Mouse (Mus musculus) thymus, adult 2 months (tissue): ENCODE data around the gene Neb. TPM values are rescaled to one million over a fixed set of nuclear protein-coding genes. Genes with fewer than 3 reads are reported as not detected.

Experiments used
- DNase-seq: peaks from one replicate; pipeline ENCODE4 v3.0.0; 2021
- H3K27ac ChIP-seq: fragments of 200-500 bp; 2 replicates; pipeline ENCODE4 v1.5.1; 2012; ENCODE audit warnings: low read length, control low read depth; ENCODE audit not compliant: control insufficient read depth, insufficient read depth
- H3K27me3 ChIP-seq: fragments of 200-500 bp; 2 replicates; pipeline ENCODE4 v1.6.1; 2012; ENCODE audit warnings: mild to moderate bottlenecking, low read length, moderate library complexity, mixed read lengths; ENCODE audit not compliant: control insufficient read depth, insufficient read depth
- H3K36me3 ChIP-seq: fragments of 200-500 bp; 2 replicates; pipeline ENCODE4 v1.6.1; 2012; ENCODE audit warnings: mild to moderate bottlenecking, low read length, moderate library complexity; ENCODE audit not compliant: control insufficient read depth, insufficient read depth
- H3K4me1 ChIP-seq: fragments of 200-500 bp; replicated peaks from 2 replicates; pipeline ENCODE4 v1.6.1; 2012; ENCODE audit warnings: low read length; ENCODE audit not compliant: control insufficient read depth, insufficient read depth
- H3K4me3 ChIP-seq: fragments of 200-500 bp; 2 replicates; pipeline ENCODE4 v1.5.1; 2012; ENCODE audit warnings: mild to moderate bottlenecking, low read length, control low read depth, moderate library complexity; ENCODE audit not compliant: control insufficient read depth, insufficient read depth
- CTCF ChIP-seq: fragments of 200-500 bp; IDR thresholded peaks from 2 replicates; pipeline ENCODE4 v1.5.1; 2012; ENCODE audit warnings: mild to moderate bottlenecking, control low read depth, low read length, moderate library complexity, borderline replicate concordance; ENCODE audit not compliant: control insufficient read depth, poor library complexity, insufficient read depth; ENCODE audit errors: extremely low read depth
- POLR2A ChIP-seq: fragments of 200-500 bp; IDR thresholded peaks from 2 replicates; pipeline ENCODE4 v1.6.1; 2012; ENCODE audit warnings: mild to moderate bottlenecking, low read length, control low read depth, moderate library complexity; ENCODE audit not compliant: control insufficient read depth, poor library complexity, insufficient read depth; ENCODE audit errors: extremely low read depth
- WGBS: fragments of 180-500 bp; shearing (Covaris S2); methylation state at CpG from one replicate; pipeline ENCODE4 v1.1.7; 2018; 5-methylcytosine and 5-hydroxymethylcytosine counted together
- polyA plus RNA-seq: library from polyadenylated mRNA; depleted of rRNA; stranded (reverse); fragments of >200 nt; gene quantifications from 2 replicates; pipeline ENCODE4 v1.2.3, GENCODE M21; 2012

Neb gene
- polyA plus RNA-seq, 1 experiment: 0.85 TPM

- Histone ChIP-seq H3K36me3 (no peaks in the 10 kb centered on the region), H3K27ac (no peak overlapping the region), H3K4me1 (no peaks in the 10 kb centered on the region), H3K27me3 (no peaks in the 10 kb centered on the region), H3K4me3 (no peak overlapping the region)
- TF ChIP-seq POLR2A: no peak
- TF ChIP-seq CTCF: no peak
- WGBS: 95% methylated on average over 6 of the region's 6 CpGs
- DNase-seq: no peak
Observed at GRCm38 (mm10) chr2:52193629-52194028, 184.6 kb downstream of the Neb start.

GRCm38 (mm10) chr2:52179678-52180077 is 198.6 kb downstream of the Neb start:
- no peak for TF ChIP-seq POLR2A
- no peak for TF ChIP-seq CTCF
- no peak overlapping the region for H3K27ac ChIP-seq
- no peak overlapping the region for H3K4me3 ChIP-seq
- DNase-seq: no peak
- H3K36me3 ChIP-seq: no peaks in the 10 kb centered on the region
- 44% methylated on average over 1 of the region's 1 CpGs for WGBS
- no peaks in the 10 kb centered on the region for H3K27me3 ChIP-seq
- peaks cover 9% of the 10 kb centered on the region; the same call in 1 of the 2 replicates for H3K4me1 ChIP-seq

- DNase-seq: no peak
- Histone ChIP-seq H3K27ac (no peak overlapping the region), H3K36me3 (no peaks in the 10 kb centered on the region), H3K4me3 (no peak overlapping the region), H3K27me3 (no peaks in the 10 kb centered on the region), H3K4me1 (peaks cover 9% of the 10 kb centered on the region; the same call in 1 of the 2 replicates)
- 93% methylated on average over 9 of the region's 9 CpGs for WGBS
- TF ChIP-seq CTCF (no peak), POLR2A (no peak)
Observed at GRCm38 (mm10) chr2:52177726-52178125, 200.5 kb downstream of the Neb start.

- Histone ChIP-seq H3K36me3 (no peaks in the 10 kb centered on the region), H3K4me1 (peaks cover 9% of the 10 kb centered on the region; the same call in 1 of the 2 replicates), H3K4me3 (no peak overlapping the region), H3K27ac (no peak overlapping the region), H3K27me3 (no peaks in the 10 kb centered on the region)
- 97% methylated on average over 7 of the region's 7 CpGs for WGBS
- DNase-seq: no peak
- no peak for TF ChIP-seq CTCF
- no peak for TF ChIP-seq POLR2A
Observed at GRCm38 (mm10) chr2:52177184-52177583, 201.1 kb downstream of the Neb start.

- DNase-seq: peak; percentile 24
- TF ChIP-seq POLR2A (no peak), CTCF (no peak)
- no peak overlapping the region for H3K4me3 ChIP-seq
- H3K4me1 ChIP-seq: peaks cover 9% of the 10 kb centered on the region; the same call in 1 of the 2 replicates
- H3K27me3 ChIP-seq: no peaks in the 10 kb centered on the region
- 15% methylated on average over 8 of the region's 8 CpGs for WGBS
- H3K27ac ChIP-seq: no peak overlapping the region; the same call in 1 of the 2 replicates
- H3K36me3 ChIP-seq: no peaks in the 10 kb centered on the region
Observed at GRCm38 (mm10) chr2:52176537-52176936, 201.7 kb downstream of the Neb start.

- no peaks in the 10 kb centered on the region for H3K36me3 ChIP-seq
- TF ChIP-seq POLR2A (no peak), CTCF (no peak)
- 96% methylated on average over 4 of the region's 4 CpGs for WGBS
- H3K27me3 ChIP-seq: no peaks in the 10 kb centered on the region
- H3K4me3 ChIP-seq: no peak overlapping the region
- no peak overlapping the region for H3K27ac ChIP-seq
- peaks cover 9% of the 10 kb centered on the region; the same call in 1 of the 2 replicates for H3K4me1 ChIP-seq
- DNase-seq: no peak
Observed at GRCm38 (mm10) chr2:52174951-52175350, 203.3 kb downstream of the Neb start.

GRCm38 (mm10) chr2:52169243-52170005 is 208.8 kb downstream of the Neb start:
- no peaks in the 10 kb centered on the region for H3K36me3 ChIP-seq
- H3K4me1 ChIP-seq: no peaks in the 10 kb centered on the region
- H3K27me3 ChIP-seq: no peaks in the 10 kb centered on the region
- WGBS: 93% methylated on average over 7 of the region's 7 CpGs
- TF ChIP-seq CTCF: no peak
- no peak for TF ChIP-seq POLR2A
- no peak overlapping the region for H3K4me3 ChIP-seq
- no peak overlapping the region for H3K27ac ChIP-seq
- DNase-seq: no peak
